Mouse (Mus musculus): ENCODE measurements at regions not wholly inside any gene's neighbourhood (a gene's known extent, or its start where the extent isn't known, plus 50 kb on each side); places are given as distances from the start of the nearest gene placed in this dataset.

DNA sequence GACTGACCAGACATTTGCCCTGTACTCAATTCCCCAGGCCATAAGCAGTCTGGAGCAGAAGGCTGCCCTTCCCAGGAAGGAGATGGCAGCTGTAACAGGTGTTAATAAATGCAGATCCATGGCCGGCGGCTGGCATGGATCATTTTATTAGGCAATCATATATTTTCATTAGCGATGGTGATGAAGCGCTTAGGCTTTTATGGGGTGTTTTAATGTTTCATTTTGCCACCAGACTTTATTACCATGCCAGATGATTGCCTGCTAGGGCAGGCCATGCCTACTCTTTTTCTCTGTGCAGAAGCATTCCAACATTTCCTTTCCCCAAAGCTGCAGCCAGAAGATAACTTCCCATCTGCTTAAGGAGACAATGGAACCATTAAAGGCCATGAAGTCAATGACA is 596.2 kb downstream of the Gm9195 start:
- no peak for DNase-seq (ENCODE audit: low spot score in 2 of 2)

DNA sequence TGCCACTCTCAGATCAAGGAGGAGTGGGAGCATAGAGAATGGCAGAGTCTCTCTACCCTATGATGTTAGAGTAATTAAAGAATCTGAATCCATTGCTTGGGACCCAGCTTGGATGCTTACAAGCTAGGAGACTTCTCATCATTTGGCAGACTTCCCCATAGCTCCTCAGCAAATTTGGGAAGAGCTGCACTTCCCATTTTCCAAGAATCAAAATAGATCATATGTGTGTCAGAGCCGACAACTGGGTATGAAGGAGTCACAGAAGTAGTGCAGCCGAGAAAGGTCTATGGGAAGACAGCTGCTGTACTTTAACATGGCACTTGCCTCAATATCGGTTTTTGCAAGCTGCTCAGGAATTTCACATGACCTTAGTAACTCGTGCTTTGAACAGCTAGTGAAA is 596.8 kb downstream of the Gm9195 start:
- DNase-seq (ENCODE audit: low spot score in 2 of 2), result no peak

DNA sequence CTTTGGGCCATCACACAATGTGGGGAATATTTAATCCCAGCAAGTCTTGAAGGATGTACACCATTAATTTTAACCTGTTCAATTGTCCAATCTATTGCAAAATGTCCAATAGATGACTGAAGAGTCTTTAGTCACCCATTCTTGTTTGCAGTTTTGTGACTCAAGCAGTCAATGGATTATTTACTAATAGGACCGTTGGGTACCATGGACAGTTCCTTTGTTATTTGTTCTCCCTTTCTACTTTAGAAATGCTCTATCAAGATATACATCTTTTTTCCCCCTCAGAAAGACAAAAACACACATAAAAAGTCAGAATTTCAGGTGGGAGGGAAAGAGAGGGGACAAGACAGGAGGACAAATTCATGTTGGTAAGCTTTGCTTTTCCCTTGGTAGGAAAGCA is 598.3 kb downstream of the Gm9195 start:
- no peak for DNase-seq (ENCODE audit: low spot score in 2 of 2)

DNA sequence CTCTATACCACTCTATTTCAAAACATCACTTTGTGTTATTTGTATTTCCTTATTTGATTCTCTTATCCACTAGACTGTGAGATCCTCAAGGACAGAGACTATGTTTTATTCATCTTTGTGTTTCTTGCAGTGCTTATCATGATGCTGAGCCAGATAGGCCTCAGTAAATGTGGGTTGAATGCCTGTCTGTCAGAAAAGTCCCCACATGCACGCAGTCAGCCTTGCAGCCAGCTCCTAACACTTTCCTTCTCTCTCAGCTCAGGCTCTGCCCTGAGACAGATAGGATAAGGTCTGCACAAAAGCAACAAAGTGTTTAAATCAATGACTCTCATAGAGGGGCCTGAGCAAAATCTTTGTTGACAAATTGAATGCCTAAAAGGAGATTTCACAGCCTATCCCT is 600.0 kb downstream of the Gm9195 start:
- DNase-seq (ENCODE audit: low spot score in 2 of 2), result no peak

DNA sequence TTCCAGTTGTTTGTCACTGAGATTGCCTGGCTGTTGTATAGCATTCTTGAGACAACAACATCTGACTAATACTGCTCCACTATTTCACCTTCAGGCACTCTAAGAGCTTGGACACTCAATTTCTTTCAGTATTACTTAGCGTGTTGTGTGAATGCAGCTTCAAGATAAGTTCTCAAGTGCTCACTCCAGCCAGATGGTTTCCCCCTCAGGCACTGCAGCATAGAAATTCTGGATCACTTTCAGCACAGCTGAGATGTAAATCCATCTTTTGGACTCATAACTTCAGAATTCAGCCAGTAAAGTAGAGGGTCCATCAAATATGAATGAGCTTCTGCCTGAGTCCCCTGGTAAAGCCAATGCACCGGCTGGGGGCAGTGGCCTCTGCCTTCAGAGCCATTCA is 608.8 kb downstream of the Gm9195 start:
- no peak for DNase-seq (ENCODE audit: low spot score in 2 of 2)

DNA sequence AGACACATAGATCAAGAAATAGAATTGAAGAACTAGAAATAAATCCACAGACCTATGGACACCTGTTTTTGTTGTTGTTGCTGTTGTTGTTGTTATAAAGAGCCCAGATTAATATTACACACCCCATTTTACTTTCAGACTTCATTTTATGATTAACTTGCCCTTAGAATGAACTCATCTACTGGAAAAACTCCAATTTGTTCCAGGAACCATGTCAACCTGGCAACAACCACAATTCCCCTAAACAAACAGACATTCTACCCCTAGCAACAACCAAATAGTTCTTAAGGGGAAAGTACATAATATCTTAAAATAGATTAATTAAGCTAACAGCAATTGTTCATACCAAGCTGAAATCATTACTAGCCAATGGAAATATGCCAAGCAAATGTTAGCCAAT is 646.1 kb downstream of the Gm9195 start:
- no peak for DNase-seq (ENCODE audit: low spot score in 2 of 2)

DNA sequence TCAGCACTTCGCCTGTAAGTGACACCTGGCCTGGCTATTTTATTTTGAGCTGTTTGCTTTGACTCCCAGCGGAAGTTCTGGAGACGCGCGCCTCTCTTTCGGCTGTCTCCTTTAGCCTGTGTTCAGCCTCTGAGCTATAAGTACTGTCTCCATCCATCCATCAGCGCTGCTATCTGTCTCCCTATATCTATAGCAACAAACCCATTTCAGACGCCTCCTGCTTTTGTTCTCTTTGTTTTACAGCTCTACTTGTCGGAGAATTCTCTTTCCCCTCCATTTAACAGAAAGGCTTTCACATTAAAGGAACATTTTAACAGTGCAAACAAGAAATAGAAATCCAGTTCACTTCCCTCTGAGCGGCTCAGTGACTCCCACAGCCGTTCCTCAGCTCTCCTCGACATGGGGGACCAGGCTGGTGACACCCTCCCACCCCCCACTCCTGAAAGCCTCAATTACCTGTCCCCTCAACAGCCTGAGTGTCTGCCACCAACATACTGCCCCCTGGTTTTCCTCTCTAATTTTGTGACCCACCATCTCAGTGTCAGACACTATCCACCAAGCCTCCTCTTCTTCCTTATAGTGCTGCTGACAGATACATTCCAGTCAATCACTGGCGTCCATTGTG is 682.7 kb downstream of the Gm9195 start:
- DNase-seq (ENCODE audit: low spot score in 2 of 2), result no peak

DNA sequence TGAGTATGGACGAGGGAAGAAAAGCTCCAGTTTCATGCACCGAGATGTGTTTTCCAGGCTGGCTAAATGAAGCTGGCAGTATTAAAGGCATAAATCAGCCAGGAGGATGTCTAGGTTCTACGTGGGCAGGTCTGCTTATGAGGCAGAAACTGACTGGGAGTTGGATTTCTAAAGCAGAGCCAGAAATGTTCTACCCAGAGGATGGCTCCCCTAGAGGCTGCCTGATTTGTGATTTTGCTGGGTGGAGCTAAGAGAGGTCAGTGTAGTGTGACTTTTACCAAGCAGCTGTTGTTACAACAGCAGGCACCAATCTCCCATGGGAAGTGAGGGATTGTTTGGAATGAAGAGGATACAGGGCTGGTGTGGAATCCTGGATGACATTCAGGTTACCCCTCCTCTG is 686.0 kb downstream of the Gm9195 start:
- no peak for DNase-seq (ENCODE audit: low spot score in 2 of 2)

DNA sequence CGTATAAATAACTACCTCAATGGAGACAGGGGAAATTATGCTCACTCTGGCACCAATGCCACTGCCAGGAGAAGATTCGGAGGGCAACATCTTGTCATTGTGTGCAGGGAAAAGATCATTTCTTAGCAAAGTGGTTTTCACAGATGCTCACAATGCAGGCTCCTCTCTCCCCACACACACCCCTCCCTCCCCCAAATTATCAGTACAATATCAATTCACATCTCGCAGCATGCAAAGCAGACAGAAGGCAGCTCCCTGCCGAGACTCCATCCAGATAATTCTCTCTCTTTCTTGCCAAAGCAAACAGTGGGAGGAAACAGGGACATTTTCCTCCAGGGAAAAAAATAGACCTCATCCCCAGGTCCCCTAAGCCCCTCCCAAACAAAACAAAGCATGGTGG is 691.8 kb downstream of the Gm9195 start:
- peak in 1 of 2 experiments; percentile 8 for DNase-seq (ENCODE audit: low spot score in 2 of 2)

DNA sequence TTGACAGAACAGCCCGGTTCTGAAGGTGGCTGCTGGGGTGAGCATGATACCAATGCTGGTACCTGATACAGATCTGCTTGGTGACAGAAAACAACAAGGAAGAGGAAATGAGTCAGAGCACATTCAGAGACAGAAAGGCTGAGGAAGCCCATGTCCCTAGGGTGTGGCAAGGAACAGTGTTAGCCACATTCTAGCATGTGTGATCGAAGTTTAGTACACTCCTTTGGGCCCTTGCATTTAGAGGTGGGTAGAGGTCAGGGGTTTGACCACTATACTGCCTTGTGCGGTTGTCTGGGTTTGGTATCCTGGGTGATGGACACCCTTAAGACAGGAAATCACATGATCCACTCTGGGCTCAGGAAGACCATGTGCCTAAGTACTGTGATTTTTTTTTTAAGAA is 695.9 kb downstream of the Gm9195 start:
- DNase-seq (ENCODE audit: low spot score in 2 of 2), result no peak

DNA sequence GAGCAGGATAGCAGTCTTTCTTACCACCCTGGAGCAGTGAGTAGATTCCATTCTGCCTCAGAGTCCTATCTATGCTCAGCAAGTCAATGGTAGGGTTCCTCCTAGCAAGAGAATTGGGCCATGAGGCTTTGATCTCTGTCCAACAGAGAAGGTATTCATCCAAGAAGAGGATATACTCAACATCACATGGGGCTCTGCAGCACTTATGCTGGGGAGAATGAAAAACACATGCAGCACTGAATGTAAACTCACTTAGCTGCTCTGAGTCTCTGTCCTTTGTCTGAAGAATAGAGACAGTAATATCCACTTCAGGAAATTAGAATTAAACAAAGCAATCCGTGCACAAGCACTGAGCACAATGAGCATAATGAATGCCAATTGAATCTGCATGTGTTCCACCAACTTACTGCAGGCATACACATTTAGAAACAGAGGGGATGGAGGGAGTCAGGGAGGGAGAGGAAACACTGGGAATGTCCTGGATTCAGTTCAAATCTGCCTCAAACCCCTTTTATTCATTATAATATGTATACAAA is 714.6 kb downstream of the Gm9195 start:
- DNase-seq (ENCODE audit: low spot score in 2 of 2), result no peak

DNA sequence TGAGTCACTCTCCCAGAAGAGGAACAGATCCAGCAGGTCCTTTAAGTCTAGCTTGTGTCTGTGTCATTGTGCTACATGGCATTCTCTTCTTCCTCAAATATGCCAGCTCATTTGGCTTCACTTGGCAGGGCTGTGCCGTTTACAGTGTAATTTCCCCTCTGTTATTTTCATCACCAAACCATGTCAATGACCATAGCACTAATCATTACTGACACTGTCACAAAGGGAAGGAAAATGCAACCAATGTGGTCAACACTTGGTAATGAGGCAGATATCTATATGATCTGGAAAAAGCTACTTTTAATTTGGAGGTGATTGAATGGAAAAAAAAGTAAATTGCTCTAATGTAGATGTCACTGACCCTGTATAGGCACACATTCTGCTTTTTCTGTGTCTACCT is 724.8 kb downstream of the Gm9195 start:
- DNase-seq (ENCODE audit: low spot score in 2 of 2), result no peak

DNA sequence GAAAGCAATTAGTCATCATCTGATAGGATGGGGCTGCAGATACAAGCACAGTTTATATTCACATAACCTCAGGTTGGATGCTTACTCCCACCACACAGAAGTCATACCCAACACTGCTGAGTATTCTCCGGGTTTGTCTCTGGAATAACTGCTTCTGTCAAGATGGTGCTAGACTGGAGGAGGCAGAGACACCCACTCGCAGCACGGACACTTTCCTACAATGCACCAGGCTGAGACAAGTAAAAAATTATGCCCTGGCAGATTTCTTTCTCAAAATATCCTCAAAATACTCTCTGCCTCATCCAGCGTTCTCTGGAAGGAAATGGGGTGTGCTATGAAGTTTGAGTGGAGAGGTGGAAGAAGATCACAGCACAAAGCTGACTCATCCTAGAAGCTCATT is 763.1 kb downstream of the Gm9195 start:
- DNase-seq (ENCODE audit: low spot score in 2 of 2), result peak; percentile 15 to 49

DNA sequence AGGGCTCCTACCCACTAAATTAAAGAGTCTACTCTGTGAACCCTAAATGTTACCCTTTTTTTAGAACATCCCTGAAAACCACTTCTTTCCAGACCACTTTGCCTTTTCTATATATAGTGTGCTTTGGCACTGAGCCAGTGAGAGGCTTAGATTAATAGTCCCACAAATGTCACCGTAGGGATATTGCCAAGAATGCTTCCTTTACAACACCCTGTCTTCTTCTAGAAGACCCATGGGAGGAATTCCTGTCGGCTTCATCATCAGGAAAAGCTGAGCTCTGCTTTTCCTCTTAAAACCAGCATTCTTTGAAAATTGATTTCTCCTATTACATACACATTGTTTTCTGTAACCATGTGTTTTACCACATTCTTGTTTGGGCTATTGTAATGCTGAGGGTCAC is 768.1 kb downstream of the Gm9195 start:
- DNase-seq (ENCODE audit: low spot score in 2 of 2), result no peak

DNA sequence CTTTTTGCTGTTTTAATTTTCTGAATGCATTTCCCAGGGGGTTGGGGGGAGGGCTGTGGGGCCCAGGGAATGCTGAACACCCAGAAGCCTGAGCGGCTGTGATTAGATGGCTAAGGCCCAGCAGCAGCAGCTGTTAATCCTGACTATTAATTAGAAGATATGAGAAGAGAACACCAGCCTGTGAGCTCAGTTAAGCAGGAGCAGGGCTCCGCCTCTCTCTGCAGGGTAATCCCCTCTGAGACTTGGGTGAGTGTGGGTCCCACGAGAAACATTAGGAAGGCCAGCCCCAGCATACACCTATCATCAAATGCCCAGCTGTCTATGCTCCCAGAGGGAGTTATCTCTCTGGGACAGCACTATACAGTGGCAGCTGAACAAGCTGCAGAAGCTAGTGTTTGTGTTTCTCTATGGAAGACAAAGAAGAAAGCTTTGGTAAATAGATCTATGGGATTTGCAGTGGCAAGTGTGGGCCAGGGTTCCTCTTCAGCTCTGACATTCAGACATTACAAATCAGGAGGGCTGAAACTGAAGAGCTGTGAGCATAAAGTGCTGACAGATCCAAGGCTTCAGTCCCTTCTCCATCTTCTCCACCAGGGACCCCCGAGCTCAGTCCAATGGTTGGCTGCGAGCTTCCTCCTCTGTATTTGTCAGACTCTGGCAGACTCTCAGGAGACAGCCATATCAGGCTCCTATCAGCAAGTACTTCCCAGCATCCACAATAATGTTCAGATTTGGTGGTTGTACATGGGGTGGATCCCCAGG is 781.9 kb downstream of the Gm9195 start:
- DNase-seq (ENCODE audit: low spot score in 2 of 2), result no peak

DNA sequence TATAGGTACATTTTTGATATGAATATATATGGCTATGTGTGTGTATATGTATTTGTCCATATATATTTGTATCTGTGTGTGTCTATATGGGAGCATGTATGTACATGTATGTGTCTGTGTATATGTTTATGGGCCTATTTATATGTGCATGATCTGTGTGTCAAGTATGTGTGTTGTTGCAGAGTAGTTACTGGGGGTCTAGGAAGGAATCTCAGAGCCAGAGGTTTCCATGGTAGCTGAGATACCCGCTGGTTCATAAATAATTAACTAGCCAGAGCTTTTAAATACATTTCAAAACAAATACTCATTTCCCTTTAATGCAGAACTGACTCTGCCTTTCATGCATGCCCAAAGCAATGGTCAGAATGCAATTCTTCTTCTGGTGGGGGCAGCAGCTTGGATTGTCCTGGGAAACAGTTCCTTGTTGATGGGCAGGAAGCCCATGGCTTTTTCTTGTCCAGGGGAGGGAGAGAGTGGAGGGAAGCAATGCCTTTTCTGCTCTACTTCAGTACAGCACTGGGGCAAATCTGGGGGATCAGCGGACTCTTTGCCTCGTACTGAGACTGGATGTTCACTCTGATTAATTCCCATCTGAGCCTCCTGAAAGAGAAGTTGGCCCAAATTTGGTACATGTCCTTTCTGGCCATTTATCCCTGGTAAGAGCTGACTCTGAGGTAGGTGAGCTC is 798.7 kb downstream of the Gm9195 start:
- DNase-seq (ENCODE audit: low spot score in 2 of 2), result no peak

DNA sequence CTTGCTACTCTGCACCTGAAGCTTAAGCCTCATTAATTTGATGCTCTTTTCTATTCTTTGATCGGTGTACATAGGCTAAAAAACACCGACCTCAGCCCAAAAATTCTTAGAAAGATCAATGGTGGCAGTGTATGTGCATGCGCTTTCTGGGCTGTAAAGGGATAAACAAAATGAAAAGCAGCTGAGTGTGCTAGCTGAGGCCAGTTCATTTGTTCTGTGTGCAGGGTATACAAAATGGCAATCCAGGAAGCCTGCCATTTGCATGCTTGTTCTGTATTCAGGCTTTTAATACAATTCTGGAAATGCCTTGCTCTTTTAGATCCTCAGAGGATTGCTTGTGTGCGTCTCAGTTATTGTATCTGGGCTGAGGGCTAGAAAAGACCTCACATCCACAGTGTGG is 817.1 kb downstream of the Gm9195 start:
- no peak for DNase-seq (ENCODE audit: low spot score in 2 of 2)

DNA sequence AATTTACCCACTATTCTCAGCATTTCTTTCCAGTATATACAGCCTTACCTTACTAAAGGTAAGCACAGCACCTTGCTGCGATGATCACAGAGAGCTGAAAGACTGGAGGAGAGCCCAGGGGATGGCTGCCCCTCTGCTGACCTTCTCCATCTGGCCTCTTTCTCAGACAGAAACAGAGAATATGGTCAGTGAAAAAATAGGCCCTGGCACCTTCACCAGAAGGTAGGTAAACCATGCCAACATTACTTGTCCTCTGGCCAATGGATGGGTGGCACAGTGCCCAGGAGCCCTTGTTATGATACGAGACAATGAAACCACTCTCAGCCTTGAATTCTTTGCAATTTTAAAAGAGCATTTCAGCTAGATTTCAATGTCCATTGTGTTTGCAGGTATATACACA is 817.8 kb downstream of the Gm9195 start:
- DNase-seq (ENCODE audit: low spot score in 2 of 2), result no peak

DNA sequence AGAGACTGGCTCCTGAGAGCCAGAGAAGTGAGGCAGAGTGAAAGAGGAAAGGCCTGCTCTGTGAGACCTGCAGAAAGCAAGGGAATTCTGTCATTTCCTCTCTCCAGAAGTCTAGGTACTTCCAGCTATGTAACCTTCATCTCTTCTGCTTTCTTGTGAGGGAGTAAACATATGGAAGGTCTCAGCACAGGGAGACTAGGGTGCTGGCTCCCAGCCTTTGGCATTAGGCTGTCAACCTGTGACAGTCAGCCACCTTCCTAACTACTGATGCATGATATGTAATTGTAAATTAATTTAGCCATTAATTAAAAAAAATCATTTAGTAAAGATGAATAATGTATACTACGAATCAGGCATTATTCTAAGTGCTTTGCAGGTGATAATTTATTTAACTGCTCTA is 819.2 kb downstream of the Gm9195 start:
- DNase-seq (ENCODE audit: low spot score in 2 of 2), result no peak

DNA sequence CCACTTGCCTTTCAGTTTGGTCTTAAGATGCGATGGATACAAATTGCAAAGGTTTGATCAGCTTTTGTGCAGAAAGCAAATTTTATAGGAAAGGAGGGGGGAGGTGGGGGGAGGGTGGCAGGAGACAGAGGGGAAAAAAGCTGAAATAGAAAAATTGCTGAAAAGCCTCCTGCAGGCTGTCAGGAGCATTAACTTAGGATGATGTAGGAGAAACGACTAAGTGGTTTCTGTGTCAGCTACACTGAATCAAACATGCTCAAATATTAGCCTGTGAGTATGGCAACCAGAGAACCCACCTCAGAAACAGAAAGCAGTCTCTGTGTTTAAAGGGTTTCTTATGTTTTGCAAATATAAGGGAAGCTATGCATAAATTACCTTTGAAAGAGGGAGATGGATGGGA is 819.6 kb downstream of the Gm9195 start:
- no peak for DNase-seq (ENCODE audit: low spot score in 2 of 2)

DNA sequence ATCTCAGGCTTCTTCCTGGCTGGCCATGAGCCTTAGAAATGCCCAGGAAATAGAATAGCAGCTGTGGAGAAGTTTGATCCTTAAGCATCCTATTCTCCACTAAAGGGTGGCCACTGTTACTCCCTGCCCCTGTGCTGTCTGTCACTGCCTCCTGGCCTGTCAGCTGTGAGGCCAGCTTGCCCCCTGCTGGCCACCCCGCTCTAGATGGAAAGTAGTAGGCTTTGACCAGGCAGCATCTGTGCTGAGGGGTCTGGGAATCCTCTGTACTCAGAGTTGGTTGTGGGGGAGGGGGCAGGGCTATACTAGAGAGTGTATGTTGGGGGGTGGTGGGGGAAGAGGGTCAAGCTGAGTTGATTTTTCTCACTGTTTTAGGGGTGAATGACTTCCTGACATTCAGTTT is 821.2 kb downstream of the Gm9195 start:
- peak; percentile 6 to 41 for DNase-seq (ENCODE audit: low spot score in 2 of 2)

DNA sequence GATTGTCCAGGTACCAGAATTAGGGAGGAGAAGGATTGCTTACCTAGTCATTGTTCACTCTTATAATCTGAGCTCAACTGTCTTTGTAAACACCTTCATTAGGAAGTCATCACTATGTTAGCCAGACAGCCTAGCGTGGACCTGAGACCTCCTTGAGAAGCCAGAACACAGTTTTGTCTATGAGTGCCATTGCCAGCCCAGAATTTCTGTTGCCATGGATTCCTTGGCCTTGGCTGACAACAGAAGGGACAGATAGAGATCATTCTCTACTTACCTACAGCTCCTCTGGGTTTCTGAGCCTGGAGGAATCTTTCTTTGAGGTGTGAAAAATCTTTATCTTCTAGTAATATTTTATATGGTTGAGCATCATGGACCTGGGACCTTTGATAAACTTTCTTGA is 825.0 kb downstream of the Gm9195 start:
- no peak for DNase-seq (ENCODE audit: low spot score in 2 of 2)

DNA sequence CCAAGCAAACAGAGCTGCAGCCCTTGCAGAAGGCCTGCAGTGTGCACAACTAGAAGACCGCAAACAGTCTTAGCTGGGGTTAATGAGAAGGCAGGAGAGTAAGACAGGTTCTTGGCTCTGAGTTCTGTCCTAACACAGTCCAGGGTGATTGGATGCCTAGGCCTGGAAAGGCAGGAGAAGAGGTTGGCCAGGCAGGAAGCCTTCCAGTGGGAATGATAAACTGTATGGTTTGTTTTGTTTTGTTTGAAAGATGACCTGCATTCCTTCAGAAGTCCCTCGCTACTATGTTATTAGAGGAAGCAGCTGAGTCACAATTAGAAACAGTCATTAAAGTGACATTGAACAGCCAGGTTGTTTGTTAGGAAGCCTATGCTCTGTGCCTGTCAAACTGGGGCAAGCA is 831.5 kb downstream of the Gm9195 start:
- no peak for DNase-seq (ENCODE audit: low spot score in 2 of 2)
